Mouse (Mus musculus) MEL (cell line): ENCODE measurements around the gene Spata31. TPM values are rescaled to one million over a fixed set of nuclear protein-coding genes. Genes with fewer than 3 reads are reported as not detected.

Source experiments
- DNase-seq: peaks from one replicate; pipeline ENCODE4 v3.0.0; 2011; ENCODE audit warnings: low read depth, low spot score
- H3K27ac ChIP-seq: 2 replicates; pipeline ENCODE4 v1.5.1; 2012; ENCODE audit warnings: low read depth, mild to moderate bottlenecking, control low read depth, low read length, moderate library complexity; ENCODE audit not compliant: control insufficient read depth
- H3K27me3 ChIP-seq, 2 experiments: fragments of 150-350 bp in 1 of 2; sonication (generic) in 1 of 2; 2 replicates each; pipeline ENCODE4 v1.6.1; 2012; ENCODE audit warnings: low read length in 2 of 2, mild to moderate bottlenecking in 2 of 2, improper control_type of control experiment in 1 of 2, moderate library complexity in 1 of 2; ENCODE audit not compliant: insufficient read depth in 2 of 2, control insufficient read depth in 1 of 2
- H3K36me3 ChIP-seq, 2 experiments: 2 replicates each; pipeline ENCODE4 v1.6.1; 2012 to 2014; ENCODE audit warnings: low read length in 2 of 2, improper control_type of control experiment in 1 of 2, inconsistent platforms in 1 of 2, mild to moderate bottlenecking in 1 of 2; ENCODE audit not compliant: insufficient read depth in 2 of 2, control insufficient read depth in 1 of 2
- H3K4me1 ChIP-seq, 2 experiments: fragments of 150-350 bp in 1 of 2; sonication (generic) in 1 of 2; 2 replicates each; pipeline ENCODE4 v1.6.1; 2012; ENCODE audit warnings: low read length in 2 of 2, improper control_type of control experiment in 1 of 2, mild to moderate bottlenecking in 1 of 2; ENCODE audit not compliant: insufficient read depth in 2 of 2, control insufficient read depth in 1 of 2
- H3K4me3 ChIP-seq, 2 experiments: fragments of 150-350 bp in 1 of 2; sonication (generic) in 1 of 2; 2 replicates each; pipeline ENCODE4 v1.5.1; 2012; ENCODE audit warnings: low read depth in 2 of 2, low read length in 2 of 2, mild to moderate bottlenecking in 2 of 2, moderate library complexity in 2 of 2, control low read depth in 1 of 2, improper control_type of control experiment in 1 of 2; ENCODE audit not compliant: control insufficient read depth in 1 of 2, insufficient read depth in 1 of 2
- H3K79me2 ChIP-seq: 2 replicates; pipeline ENCODE4 v1.6.1; 2012; ENCODE audit warnings: mild to moderate bottlenecking, low read length, moderate library complexity; ENCODE audit not compliant: control insufficient read depth, poor library complexity, insufficient read depth
- H3K9ac ChIP-seq: 2 replicates; pipeline ENCODE4 v1.6.1; 2012; ENCODE audit warnings: low read depth, mild to moderate bottlenecking, control low read depth, low read length, moderate library complexity; ENCODE audit not compliant: control insufficient read depth, poor library complexity, severe bottlenecking
- H3K9me3 ChIP-seq: fragments of 150-350 bp; sonication (generic); replicated peaks from 2 replicates; pipeline ENCODE4 v1.6.1; 2012; ENCODE audit warnings: mild to moderate bottlenecking, low read length, improper control_type of control experiment, moderate library complexity; ENCODE audit not compliant: insufficient read depth
- SMC3 ChIP-seq: IDR thresholded peaks from 2 replicates; pipeline ENCODE4 v1.6.1; 2011; ENCODE audit warnings: low read depth, low read length, improper control_type of control experiment
- UBTF ChIP-seq: IDR thresholded peaks from 2 replicates; pipeline ENCODE4 v1.6.1; 2012; ENCODE audit warnings: low read depth, mild to moderate bottlenecking, inconsistent platforms, low read length, improper control_type of control experiment, moderate library complexity, borderline replicate concordance; ENCODE audit not compliant: insufficient read depth
- polyA plus RNA-seq, 2 experiments: library from polyadenylated mRNA; stranded (reverse) in 1 of 2; unstranded in 1 of 2; fragments of >175 nt in 1 of 2; fragments of >200 nt in 1 of 2; gene quantifications; 2 replicates each; pipeline versions ENCODE4 v1.2.1 to v1.2.4; 2012; ENCODE audit warnings: low replicate concordance in 2 of 2, low read depth in 1 of 2; ENCODE audit not compliant: insufficient read length in 2 of 2, insufficient read depth in 1 of 2, missing spikeins in 1 of 2
- total RNA-seq: library from RNA; depleted of rRNA; stranded (reverse); fragments of 300-350 nt; gene quantifications from 2 replicates; pipeline ENCODE4 v1.2.3, GENCODE M21; 2012; rRNA removed

Gene Spata31
- total and polyA plus RNA-seq, 3 experiments: not detected

DNA sequence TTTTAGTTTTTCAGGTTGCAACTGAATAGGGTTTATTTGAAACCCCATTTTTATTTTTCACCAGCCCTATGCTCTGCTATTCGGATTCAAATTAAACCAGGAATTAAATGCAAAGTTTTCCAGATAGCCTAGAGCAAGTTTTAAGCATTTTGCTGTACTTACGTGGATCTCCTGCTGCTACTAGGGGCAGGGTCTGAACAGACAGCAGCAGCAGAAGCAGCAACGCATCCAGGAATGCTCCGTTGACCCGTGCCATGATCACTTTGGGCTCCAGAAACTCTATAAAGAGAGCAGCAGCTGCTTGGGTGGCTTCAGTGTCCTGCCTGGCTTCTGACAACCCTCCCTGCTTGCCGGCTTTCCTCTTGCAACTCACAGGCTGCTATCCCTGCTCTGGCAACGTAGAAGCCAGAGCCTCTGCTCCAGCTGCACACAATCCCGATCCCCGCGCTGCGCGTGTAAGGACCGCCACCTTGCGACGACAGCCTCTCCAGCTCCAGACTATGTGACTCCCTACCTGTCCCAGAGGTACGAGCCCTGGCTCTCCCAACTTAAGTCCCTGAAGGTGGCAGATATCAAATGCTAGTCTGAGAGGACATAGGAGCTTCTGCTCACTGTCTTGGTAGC is 13.5 kb upstream of the Spata31 start, which contains the start of gene Cntnap3:
Gene Cntnap3 (minus strand): TSS at position 371 of the 624 bp plus-strand sequence.
- H3K4me1 ChIP-seq: no peaks in the 10 kb centered on the region
- H3K27ac ChIP-seq: no peak within 1 kb of the TSS
- H3K27me3 ChIP-seq: no peaks in the 10 kb centered on the region
- H3K36me3 ChIP-seq: no peaks in the 10 kb centered on the region
- no peak within 1 kb of the TSS for H3K9ac ChIP-seq
- no peak within 1 kb of the TSS for H3K4me3 ChIP-seq
- H3K9me3 ChIP-seq: no peaks in the 10 kb centered on the region
- H3K79me2 ChIP-seq: no peaks in the 10 kb centered on the region
- no peak for DNase-seq
- TF ChIP-seq UBTF (no peak), SMC3 (no peak)

Other genes with a start within 250 kb of the Spata31 start
- not detected in 2 replicates for gene Cntnap3, start 13.5 kb upstream of the Spata31 start, total RNA-seq
- gene Cntnap3, start 13.5 kb upstream of the Spata31 start, polyA plus RNA-seq: not detected
- gene Spata31d1c, start 115.7 kb downstream of the Spata31 start, total RNA-seq: not detected in 2 replicates
- gene Spata31d1c, start 115.7 kb downstream of the Spata31 start, polyA plus RNA-seq: not detected
- not detected in 2 replicates for gene Prss47, start 135.4 kb downstream of the Spata31 start, total RNA-seq
- gene Prss47, start 135.4 kb downstream of the Spata31 start, polyA plus RNA-seq: not detected
- 45.7 and 47.9 TPM in 2 replicates for gene Mfsd14b, start 195.6 kb downstream of the Spata31 start, total RNA-seq
- gene Mfsd14b, start 195.6 kb downstream of the Spata31 start, polyA plus RNA-seq: 10 to 100 TPM in 1 of 2 experiments, not detected in 1; 48.1 TPM
- gene Olfr465-ps1, start 220.7 kb downstream of the Spata31 start, total RNA-seq: not detected in 2 replicates
- gene Olfr465-ps1, start 220.7 kb downstream of the Spata31 start, polyA plus RNA-seq: not detected
- not detected in 2 replicates for gene Olfr466, start 232.8 kb downstream of the Spata31 start, total RNA-seq
- gene Olfr466, start 232.8 kb downstream of the Spata31 start, polyA plus RNA-seq: not detected